Mouse (Mus musculus): Measurements from ENCODE around the gene Cbx1.

GRCm38 (mm10) chr11:96795491-96795890, 6.6 kb downstream of the Cbx1 start:
- TF ChIP-seq POLR2A (IDR thresholded peaks at IDR 0.05; ENCODE audit: insufficient read depth, low read depth, low read length) (no peak), EP300 (IDR thresholded peaks at IDR 0.05; ENCODE audit: insufficient read depth, low read depth, low read length) (no peak)
